Mouse (Mus musculus): ENCODE measurements around the gene D230025D16Rik. TPM values are rescaled to one million over a fixed set of nuclear protein-coding genes. Genes with fewer than 3 reads are reported as not detected.
"Not testable (repeated sequence)": the region's sequence is repeated elsewhere in the genome, so short reads cannot be mapped to it uniquely, and the experiment has no call there.

D230025D16Rik gene
- polyA plus RNA-seq, 1 experiment from 2014 or later: 13.5 TPM

- Histone ChIP-seq H3K9me3 (replicated peaks) (no peaks in the 10 kb centered on the region), H3K4me3 (replicated peaks) (no peak overlapping the region), H3K27me3 (no peaks in the 10 kb centered on the region), H3K4me2 (no peak overlapping the region), H3K4me1 (replicated peaks) (peaks cover 10% of the 10 kb centered on the region), H3K27ac (no peak overlapping the region), H3K9ac (no peak overlapping the region), H3K36me3 (no peaks in the 10 kb centered on the region)
- 80% methylated on average over 5 of the region's 5 CpGs for WGBS (ENCODE audit: insufficient replicate concordance)
- DNase-seq (no peak), ATAC-seq (ENCODE audit: low read depth) (no peak)
Observed at GRCm38 (mm10) chr8:105214104-105214503, 10.8 kb upstream of the D230025D16Rik start.

DNA sequence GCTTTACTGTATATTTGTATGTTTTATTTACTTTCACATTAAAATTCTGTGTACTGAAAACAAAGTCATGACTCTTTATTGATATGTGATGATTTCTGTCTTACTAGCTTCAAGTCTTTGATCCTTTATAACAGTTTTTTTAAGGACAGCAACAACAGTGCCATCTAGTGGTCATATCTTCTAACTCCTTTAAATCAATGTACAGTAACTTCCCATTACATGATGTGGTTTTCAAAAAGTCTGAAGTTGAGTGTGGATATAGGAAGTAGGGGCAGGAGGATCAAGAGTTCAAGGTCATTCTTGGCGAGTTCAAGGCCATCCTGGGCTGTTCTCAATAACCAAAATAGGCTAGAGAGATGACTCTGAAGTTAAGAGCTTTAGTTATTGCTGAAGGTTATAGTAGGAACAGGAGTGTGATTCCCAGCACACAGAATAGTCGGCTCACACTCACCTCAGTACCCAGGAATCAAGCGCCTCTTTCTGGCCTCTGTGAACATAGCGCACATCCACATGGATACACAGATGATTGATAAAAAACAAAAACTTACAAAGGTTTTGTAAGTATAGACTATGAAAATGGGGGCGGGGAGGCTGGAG, 6.9 kb upstream of the D230025D16Rik start:
- no peak overlapping the region for H3K27ac ChIP-seq
- no peaks in the 10 kb centered on the region for H3K27me3 ChIP-seq
- WGBS (ENCODE audit: insufficient replicate concordance): 59% methylated on average over 5 of the region's 5 CpGs
- H3K9ac ChIP-seq: no peak overlapping the region
- no peaks in the 10 kb centered on the region for H3K36me3 ChIP-seq
- no peaks in the 10 kb centered on the region for H3K4me1 ChIP-seq (replicated peaks)
- ATAC-seq (ENCODE audit: low read depth) (no peak), DNase-seq (no peak)
- no peak overlapping the region for H3K4me2 ChIP-seq
- H3K4me3 ChIP-seq (replicated peaks): no peak overlapping the region
- no peaks in the 10 kb centered on the region for H3K9me3 ChIP-seq (replicated peaks)

DNA sequence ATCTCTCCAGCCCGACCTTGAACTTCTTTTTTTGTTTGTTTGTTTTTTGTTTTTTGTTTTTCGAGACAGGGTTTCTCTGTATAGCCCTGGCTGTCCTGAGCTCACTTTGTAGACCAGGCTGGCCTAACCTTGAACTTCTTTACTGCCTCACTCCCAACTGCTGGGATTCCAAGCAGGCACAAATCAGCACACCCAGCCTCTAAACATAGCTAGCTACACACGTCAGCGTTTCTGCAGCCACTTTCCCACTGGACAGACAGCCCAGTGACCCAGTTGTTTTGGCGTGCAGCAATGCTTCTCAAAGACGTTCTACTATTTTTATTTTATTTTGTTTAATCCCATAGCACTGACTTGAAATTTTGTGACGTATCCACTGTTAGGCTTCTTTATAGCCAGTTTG, 1.1 kb upstream of the D230025D16Rik start:
- Histone ChIP-seq H3K9me3 (replicated peaks) (no peaks in the 10 kb centered on the region), H3K27me3 (no peaks in the 10 kb centered on the region), H3K36me3 (no peaks in the 10 kb centered on the region), H3K27ac (peak overlapping the region; percentile 83; the same call in 1 of the 2 replicates), H3K4me1 (replicated peaks) (peaks cover 34% of the 10 kb centered on the region), H3K4me2 (peak overlapping the region; percentile 82), H3K4me3 (replicated peaks) (no peak overlapping the region), H3K9ac (peak overlapping the region; percentile 76; the same call in 1 of the 2 replicates)
- WGBS (ENCODE audit: insufficient replicate concordance): 75% methylated on average over 7 of the region's 7 CpGs
- no peak for DNase-seq
- ATAC-seq (ENCODE audit: low read depth): no peak

- peak overlapping the region; percentile 91 for H3K4me3 ChIP-seq (replicated peaks)
- H3K4me1 ChIP-seq (replicated peaks): peaks cover 34% of the 10 kb centered on the region
- ATAC-seq (ENCODE audit: low read depth) (no peak), DNase-seq (no peak)
- peak overlapping the region; percentile 82 for H3K4me2 ChIP-seq
- WGBS (ENCODE audit: insufficient replicate concordance): under 1% methylated on average over 27 of the region's 27 CpGs
- no peaks in the 10 kb centered on the region for H3K27me3 ChIP-seq
- H3K9me3 ChIP-seq (replicated peaks): no peaks in the 10 kb centered on the region
- no peaks in the 10 kb centered on the region for H3K36me3 ChIP-seq
- H3K9ac ChIP-seq: peak overlapping the region; percentile 94
- peak overlapping the region; percentile 89 for H3K27ac ChIP-seq
Observed at GRCm38 (mm10) chr8:105225272-105225593, 288 bp downstream of the D230025D16Rik start.

DNA sequence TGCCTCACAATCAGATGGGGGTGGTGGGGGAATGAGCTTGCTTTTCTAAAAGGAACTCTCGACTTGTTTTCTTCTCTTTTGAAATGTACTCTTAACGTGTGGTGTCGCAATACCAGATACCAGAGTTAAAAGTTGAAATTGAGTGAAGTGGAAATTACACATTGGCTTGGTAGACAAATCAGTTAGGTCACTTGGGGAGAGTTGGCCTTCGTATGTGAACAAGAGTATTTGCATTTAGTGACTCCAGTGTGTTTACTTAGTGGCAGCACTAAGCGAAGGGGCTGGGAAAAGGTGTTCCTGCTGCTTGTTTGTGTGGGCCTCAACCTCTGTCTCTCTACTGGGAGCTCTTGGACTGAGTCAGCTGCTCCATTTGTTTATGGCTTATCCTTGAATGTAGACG, 972 bp downstream of the D230025D16Rik start:
- no peaks in the 10 kb centered on the region for H3K36me3 ChIP-seq
- peak overlapping the region; percentile 89 for H3K27ac ChIP-seq
- H3K4me3 ChIP-seq (replicated peaks): peak overlapping the region; percentile 91
- peak; percentile 4 for DNase-seq
- WGBS (ENCODE audit: insufficient replicate concordance): 12% methylated on average over 6 of the region's 6 CpGs
- no peak for ATAC-seq (ENCODE audit: low read depth)
- H3K9me3 ChIP-seq (replicated peaks): no peaks in the 10 kb centered on the region
- peaks cover 34% of the 10 kb centered on the region for H3K4me1 ChIP-seq (replicated peaks)
- H3K4me2 ChIP-seq: peak overlapping the region; percentile 82
- no peaks in the 10 kb centered on the region for H3K27me3 ChIP-seq
- H3K9ac ChIP-seq: peak overlapping the region; percentile 94

- Histone ChIP-seq H3K27ac (no peak overlapping the region), H3K4me2 (no peak overlapping the region)
- 71% methylated on average over 12 of the region's 12 CpGs for WGBS (ENCODE audit: insufficient replicate concordance)
Observed at GRCm38 (mm10) chr8:105231503-105232320, 6.8 kb downstream of the D230025D16Rik start.

DNA sequence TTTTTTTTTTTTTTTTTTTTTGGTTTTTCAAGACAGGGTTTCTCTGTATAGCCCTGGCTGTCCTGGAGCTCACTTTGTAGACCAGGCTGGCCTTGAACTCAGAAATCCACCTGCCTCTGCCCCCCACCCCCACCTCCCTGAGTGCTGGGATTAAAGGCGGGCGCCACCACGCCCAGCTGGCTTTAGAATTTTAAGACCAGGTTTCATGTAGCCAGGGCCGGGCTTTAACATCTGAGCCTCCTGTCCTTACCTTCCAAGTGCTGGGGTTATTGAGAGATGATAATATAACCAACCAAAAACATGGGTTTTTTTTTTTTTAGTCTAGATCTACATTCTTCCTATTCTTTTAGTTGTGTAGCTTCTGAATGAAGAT, 7.4 kb downstream of the D230025D16Rik start:
- not testable (repeated sequence) for H3K4me2 ChIP-seq; H3K27me3 ChIP-seq; H3K4me3 ChIP-seq (replicated peaks); H3K27ac ChIP-seq; H3K9me3 ChIP-seq (replicated peaks); H3K9ac ChIP-seq; ATAC-seq (ENCODE audit: low read depth); DNase-seq
- WGBS (ENCODE audit: insufficient replicate concordance): 71% methylated on average over 4 of the region's 4 CpGs
- H3K36me3 ChIP-seq: peaks cover 28% of the 10 kb centered on the region
- H3K4me1 ChIP-seq (replicated peaks): peaks cover 41% of the 10 kb centered on the region

More at GRCm38 (mm10) chr8:105231503-105232320, 6.8 kb downstream of the D230025D16Rik start:
- Histone ChIP-seq H3K9ac (no peak overlapping the region), H3K27me3 (no peaks in the 10 kb centered on the region), H3K4me1 (replicated peaks) (peaks cover 46% of the 10 kb centered on the region), H3K36me3 (peaks cover 28% of the 10 kb centered on the region), H3K4me3 (replicated peaks) (no peak overlapping the region), H3K9me3 (replicated peaks) (no peaks in the 10 kb centered on the region)
- ATAC-seq (ENCODE audit: low read depth) (no peak), DNase-seq (no peak)

DNA sequence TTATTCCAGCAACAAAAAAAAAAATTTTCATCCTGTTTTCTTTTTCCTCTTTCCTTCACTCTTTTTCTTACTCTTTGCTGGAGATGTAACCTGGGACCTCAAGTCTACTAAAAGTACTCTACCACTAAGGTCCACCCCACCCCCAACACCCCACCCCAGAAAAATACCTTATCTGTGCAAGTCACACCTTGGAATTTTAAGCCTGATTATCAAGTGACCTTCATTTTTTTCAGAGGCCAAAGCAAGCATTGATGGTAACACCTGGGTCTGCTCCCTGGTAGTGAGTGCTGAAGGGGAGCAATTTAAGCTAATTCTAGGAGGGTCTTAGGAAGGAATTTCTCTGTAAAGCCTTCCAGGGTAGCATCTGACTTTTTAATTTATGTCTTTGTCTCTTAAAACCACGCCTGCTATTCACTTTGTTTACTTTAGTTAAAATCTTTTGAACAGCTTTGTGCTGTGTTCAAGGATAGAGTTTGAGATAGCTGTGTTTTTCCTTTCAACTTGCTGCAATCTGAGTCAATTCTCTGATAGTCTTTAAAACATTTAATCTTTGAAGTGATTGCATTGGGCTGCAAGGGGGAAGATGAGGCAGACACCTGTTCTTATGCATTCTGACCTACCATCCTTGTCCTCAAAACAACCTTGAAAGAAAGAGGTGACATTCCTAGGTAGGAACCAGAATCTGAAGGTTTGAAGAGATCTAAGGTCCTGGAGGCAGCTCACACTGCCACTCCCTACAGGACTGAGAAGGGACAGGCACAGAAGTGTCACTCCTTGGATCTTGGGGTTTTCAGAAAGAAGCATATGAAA, 8.4 kb downstream of the D230025D16Rik start:
- WGBS (ENCODE audit: insufficient replicate concordance): 54% methylated on average over 1 of the region's 1 CpGs
- peak overlapping the region; percentile 42 for H3K4me2 ChIP-seq

GRCm38 (mm10) chr8:105235206-105235605, 10.3 kb downstream of the D230025D16Rik start:
- Histone ChIP-seq H3K36me3 (peaks cover 47% of the 10 kb centered on the region), H3K4me3 (replicated peaks) (no peak overlapping the region)

More for the DNA sequence above, 8.4 kb downstream of the D230025D16Rik start:
- H3K9me3 ChIP-seq (replicated peaks): no peaks in the 10 kb centered on the region
- H3K9ac ChIP-seq: peak overlapping the region; percentile 27; the same call in 1 of the 2 replicates
- H3K27me3 ChIP-seq: no peaks in the 10 kb centered on the region
- DNase-seq (no peak), ATAC-seq (ENCODE audit: low read depth) (peak; percentile 68)
- peaks cover 36% of the 10 kb centered on the region for H3K4me1 ChIP-seq (replicated peaks)
- peaks cover 28% of the 10 kb centered on the region for H3K36me3 ChIP-seq
- H3K4me3 ChIP-seq (replicated peaks): no peak overlapping the region
- peak overlapping the region; percentile 1; the same call in 1 of the 2 replicates for H3K27ac ChIP-seq

DNA sequence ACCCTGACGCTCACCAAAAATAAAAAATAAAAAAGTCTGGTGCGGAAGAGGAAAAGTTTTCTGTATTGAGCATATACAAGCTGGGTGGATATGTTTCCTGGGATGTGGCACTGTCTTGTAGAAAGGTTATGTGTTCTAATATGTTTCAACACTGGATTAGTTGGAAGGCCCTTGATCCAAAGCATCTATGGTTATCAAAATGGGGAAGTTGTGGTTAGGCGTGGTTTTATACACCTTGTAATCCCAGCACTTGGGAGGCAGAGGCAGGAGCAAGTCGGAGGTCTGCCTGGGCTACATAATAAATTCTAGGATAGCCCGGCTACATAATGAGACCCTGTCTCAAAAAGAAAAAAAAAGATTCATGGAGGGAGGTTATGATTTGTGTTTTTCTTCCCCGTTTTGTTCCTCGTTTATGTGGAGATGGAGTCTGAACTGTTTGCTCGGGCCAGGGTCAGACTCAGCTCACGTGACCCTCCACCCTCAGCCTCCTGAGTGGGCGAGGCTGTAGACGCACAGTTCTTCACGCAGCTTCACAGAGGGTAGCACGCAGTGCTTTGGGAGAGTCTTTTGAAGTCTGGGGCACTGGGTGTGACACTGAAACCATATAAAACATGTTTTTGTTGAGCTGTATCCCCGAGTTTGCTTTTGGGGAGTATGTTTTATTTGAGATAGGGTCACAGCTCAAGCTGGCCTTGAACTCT, 12.6 kb downstream of the D230025D16Rik start:
- DNase-seq: no peak
- Histone ChIP-seq H3K27me3 (no peaks in the 10 kb centered on the region), H3K4me1 (replicated peaks) (peaks cover 18% of the 10 kb centered on the region), H3K27ac (no peak overlapping the region), H3K9me3 (replicated peaks) (no peaks in the 10 kb centered on the region), H3K4me3 (replicated peaks) (no peak overlapping the region), H3K36me3 (peaks cover 62% of the 10 kb centered on the region), H3K4me2 (no peak overlapping the region), H3K9ac (no peak overlapping the region)
- 74% methylated on average over 14 of the region's 14 CpGs for WGBS (ENCODE audit: insufficient replicate concordance)
- no peak for ATAC-seq (ENCODE audit: low read depth)

More at GRCm38 (mm10) chr8:105235206-105235605, 10.3 kb downstream of the D230025D16Rik start:
- Histone ChIP-seq H3K27ac (no peak overlapping the region), H3K4me2 (no peak overlapping the region), H3K27me3 (no peaks in the 10 kb centered on the region), H3K9me3 (replicated peaks) (no peaks in the 10 kb centered on the region), H3K4me1 (replicated peaks) (peaks cover 33% of the 10 kb centered on the region), H3K9ac (no peak overlapping the region)
- ATAC-seq (ENCODE audit: low read depth): no peak
- WGBS (ENCODE audit: insufficient replicate concordance): 76% methylated on average over 1 of the region's 1 CpGs
- DNase-seq: no peak
